32 mouse cellular contexts compared by ENCODE assay signal in genomic region chr1:66694266-66694665, GRCm38 (mm10). TPM values are rescaled to one million over a fixed set of nuclear protein-coding genes. Genes with fewer than 3 reads are reported as not detected.
DNase-seq lines count a peak whose midpoint lies in the region; ATAC-seq lines count a peak whose summit lies in the region.
"Had no signal": no experiment of that assay in that cellular context is flagged by ENCODE, and none has a peak within 500 bp of the region (broad histone marks: within the 10 kb centered on the region; RNA-seq: fewer than 3 reads in every experiment).

No protein-coding gene starts in this region.

- 70% methylated on average over 5 of the region's 5 CpGs for WGBS in intestine, embryonic 15.5 days

- H3K27ac ChIP-seq in intestine, embryonic 15.5 days = no peak overlapping the region
- H3K27ac ChIP-seq: embryonic facial prominence, embryonic 12.5 days; heart, adult 2 months; heart, embryonic 13.5 days; hindbrain, embryonic 10.5 days; hindbrain, embryonic 15.5 days; kidney, embryonic 15.5 days; layer of hippocampus, adult 2 months; left cerebral cortex, adult 2 months; limb, embryonic 12.5 days; liver, embryonic 15.5 days; lung, embryonic 15.5 days; midbrain, embryonic 13.5 days; stomach, embryonic 15.5 days had no signal

- no peak overlapping the region for H3K4me2 ChIP-seq in intestine, embryonic 15.5 days (replicated peaks)
- H3K4me2 ChIP-seq: embryonic facial prominence, embryonic 12.5 days; heart, embryonic 13.5 days; hindbrain, embryonic 15.5 days; kidney, embryonic 15.5 days; limb, embryonic 12.5 days; liver, embryonic 15.5 days; lung, embryonic 15.5 days; midbrain, embryonic 13.5 days; stomach, embryonic 15.5 days had no signal

- no peak overlapping the region for H3K9ac ChIP-seq in intestine, embryonic 15.5 days
- H3K9ac ChIP-seq: embryonic facial prominence, embryonic 12.5 days; heart, embryonic 13.5 days; hindbrain, embryonic 15.5 days; kidney, embryonic 15.5 days; limb, embryonic 12.5 days; liver, embryonic 15.5 days; lung, embryonic 15.5 days; midbrain, embryonic 13.5 days; stomach, embryonic 15.5 days had no signal

- peak; percentile 74 for DNase-seq in 416B (ENCODE audit: low read depth)
- peak; percentile 10 to 26 for DNase-seq in thymus, postnatal 36 days
- DNase-seq in B cell, adult 2 months = no peak
- DNase-seq: adrenal gland, adult 8-10 months; cerebellum, adult 8-10 months; cerebellum, postnatal 25 days; gastrocnemius, postnatal 25 days; heart, adult 2 months; heart, postnatal 10 days; kidney, adult 18-20 months; kidney, postnatal 25 days; retina, postnatal 1 day; right cerebral cortex, postnatal 14 days had no signal

- H3K9me3 ChIP-seq in intestine, embryonic 15.5 days = no peaks in the 10 kb centered on the region
- H3K9me3 ChIP-seq: embryonic facial prominence, embryonic 12.5 days; heart, embryonic 13.5 days; hindbrain, embryonic 10.5 days; hindbrain, embryonic 15.5 days; kidney, embryonic 15.5 days; limb, embryonic 12.5 days; liver, embryonic 15.5 days; lung, embryonic 15.5 days; midbrain, embryonic 13.5 days; stomach, embryonic 15.5 days had no signal

- H3K4me3 ChIP-seq in intestine, embryonic 15.5 days (replicated peaks) = no peak overlapping the region
- H3K4me3 ChIP-seq: embryonic facial prominence, embryonic 12.5 days; heart, adult 2 months; heart, embryonic 13.5 days; hindbrain, embryonic 10.5 days; hindbrain, embryonic 15.5 days; kidney, embryonic 15.5 days; layer of hippocampus, adult 2 months; left cerebral cortex, adult 2 months; limb, embryonic 12.5 days; liver, embryonic 15.5 days; lung, embryonic 15.5 days; midbrain, embryonic 13.5 days; stomach, embryonic 15.5 days had no signal

- H3K36me3 ChIP-seq in intestine, embryonic 15.5 days = no peaks in the 10 kb centered on the region
- H3K36me3 ChIP-seq: embryonic facial prominence, embryonic 12.5 days; heart, embryonic 13.5 days; hindbrain, embryonic 10.5 days; hindbrain, embryonic 15.5 days; kidney, embryonic 15.5 days; limb, embryonic 12.5 days; liver, embryonic 15.5 days; lung, embryonic 15.5 days; midbrain, embryonic 13.5 days; stomach, embryonic 15.5 days had no signal

- H3K4me1 ChIP-seq in intestine, embryonic 15.5 days (replicated peaks) = no peaks in the 10 kb centered on the region
- H3K4me1 ChIP-seq: embryonic facial prominence, embryonic 12.5 days; heart, embryonic 13.5 days; hindbrain, embryonic 15.5 days; kidney, embryonic 15.5 days; limb, embryonic 12.5 days; liver, embryonic 15.5 days; lung, embryonic 15.5 days; stomach, embryonic 15.5 days had no signal

- H3K27me3 ChIP-seq in intestine, embryonic 15.5 days (replicated peaks) = no peaks in the 10 kb centered on the region
- H3K27me3 ChIP-seq: CH12.LX; embryonic facial prominence, embryonic 12.5 days; heart, embryonic 13.5 days; hindbrain, embryonic 15.5 days; limb, embryonic 12.5 days; liver, embryonic 15.5 days; lung, embryonic 15.5 days; midbrain, embryonic 13.5 days; stomach, embryonic 15.5 days had no signal

- ATAC-seq in common myeloid progenitor, adult 5-6 weeks (replicated peaks; ENCODE audit: low read depth, poor library complexity, severe bottlenecking) = peak; percentile 86
- peak; percentile 78 for ATAC-seq in megakaryocyte progenitor cell, adult 5-6 weeks (replicated peaks; ENCODE audit: poor library complexity)
- no peak for ATAC-seq in intestine, embryonic 15.5 days
- no peak for ATAC-seq in frontal cortex, adult (ENCODE audit: low TSS enrichment)
- ATAC-seq: forebrain, embryonic 14.5 days; inflammation-experienced regulatory T-cells, adult 6 months; midbrain, embryonic 13.5 days had no signal

RNA-seq across cellular contexts. Expression of gene Rpe, which starts 6.4 kb away (rescaled TPM):
- 34.3 and 38.9 TPM in 2 replicates for total RNA-seq in common myeloid progenitor, adult 5-6 weeks (2017)
- 62.2 and 65.0 TPM in 2 replicates for total RNA-seq in megakaryocyte progenitor cell, adult 5-6 weeks (2015)
- total RNA-seq in megakaryocyte progenitor cell, adult 5-6 weeks (2017) = 61.4 and 68.6 TPM in 2 replicates
- polyA plus RNA-seq in intestine, embryonic 15.5 days (2015; fragmentation: Nextera tagmentation; extraction: Ambion mirVana) = 60.4 and 64.6 TPM in 2 replicates

Comparison
In these comparisons a context has a peak if more than half of its experiments do, and no peak if none do; other contexts are left out.
1. DNase-seq: peak in 416B (single experiment) and thymus, postnatal 36 days (2 of 2); none in B cell, adult 2 months (0 of 2).
2. ATAC-seq: peak in common myeloid progenitor, adult 5-6 weeks (single experiment) and megakaryocyte progenitor cell, adult 5-6 weeks (single experiment); none in intestine, embryonic 15.5 days (single experiment) and frontal cortex, adult (single experiment).